Mouse (Mus musculus): Measurements from ENCODE around the gene Abl1.

- TF ChIP-seq POLR2A (IDR thresholded peaks at IDR 0.05; ENCODE audit: borderline replicate concordance, low read depth, low read length) (no peak), CTCF (IDR thresholded peaks at IDR 0.05; ENCODE audit: low read depth, low read length) (no peak)
These were observed 44.3 kb downstream of the Abl1 start for GRCm38 (mm10) chr2:31732497-31732896.
